Mouse (Mus musculus) fat pad, adult 2 months (tissue): ENCODE measurements at regions not wholly inside any gene's neighbourhood (a gene's known extent, or its start where the extent isn't known, plus 50 kb on each side); places are given as distances from the start of the nearest gene placed in this dataset.

Experiments
- DNase-seq: peaks from one replicate; pipeline ENCODE4 v3.0.0-alpha.2; 2011; ENCODE audit warnings: low read depth, low spot score; ENCODE audit errors: extremely low read depth

DNA sequence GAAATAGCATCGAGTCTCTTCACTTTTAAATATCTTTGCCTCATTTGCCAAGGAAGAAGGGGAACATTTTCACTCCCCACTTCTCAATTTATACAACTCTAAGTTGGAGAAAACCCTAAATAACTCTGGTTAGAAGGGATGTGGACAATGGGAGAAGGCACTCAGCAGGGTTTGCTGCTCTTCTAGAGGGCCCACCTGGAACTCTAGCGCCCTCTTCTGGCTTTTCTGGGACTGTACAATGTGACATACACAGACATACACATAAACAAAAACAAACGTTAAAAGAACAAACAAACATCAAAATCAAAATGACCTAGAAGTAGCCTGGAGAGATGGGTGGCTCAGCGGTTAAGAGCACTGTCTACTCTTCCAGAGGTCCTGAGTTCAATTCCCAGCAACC, 103.0 kb downstream of the Tpra1 start:
- DNase-seq, result no peak

- DNase-seq, result no peak
Observed at GRCm38 (mm10) chr6:89006997-89007396, 104.9 kb downstream of the Tpra1 start.

DNA sequence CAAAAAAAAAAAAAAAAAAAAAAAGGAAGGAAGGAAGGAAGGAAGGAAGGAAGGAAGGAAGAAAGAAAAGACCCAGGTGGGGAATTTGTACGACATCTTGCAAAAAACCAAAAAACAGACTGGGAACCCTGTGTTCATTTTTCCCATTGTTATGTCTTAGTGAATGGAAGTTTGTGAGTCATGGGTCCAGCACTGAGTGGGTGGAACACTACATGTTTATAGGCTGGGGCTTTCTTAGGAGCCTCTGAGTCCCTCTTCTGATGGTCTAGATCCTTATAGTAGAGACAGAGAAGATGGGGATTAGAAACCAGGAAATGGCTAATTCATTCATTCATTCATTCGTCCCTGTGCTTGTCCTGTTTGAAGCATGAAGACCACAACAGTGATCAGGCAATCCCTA, 105.5 kb downstream of the Tpra1 start:
- no peak for DNase-seq

- no peak for DNase-seq
Observed at GRCm38 (mm10) chr6:89008614-89009171, 106.6 kb downstream of the Tpra1 start.

GRCm38 (mm10) chr6:89012998-89013689, 111.1 kb downstream of the Tpra1 start:
- DNase-seq, result no peak

GRCm38 (mm10) chr6:89013690-89014061, 111.6 kb downstream of the Tpra1 start:
- no peak for DNase-seq

DNA sequence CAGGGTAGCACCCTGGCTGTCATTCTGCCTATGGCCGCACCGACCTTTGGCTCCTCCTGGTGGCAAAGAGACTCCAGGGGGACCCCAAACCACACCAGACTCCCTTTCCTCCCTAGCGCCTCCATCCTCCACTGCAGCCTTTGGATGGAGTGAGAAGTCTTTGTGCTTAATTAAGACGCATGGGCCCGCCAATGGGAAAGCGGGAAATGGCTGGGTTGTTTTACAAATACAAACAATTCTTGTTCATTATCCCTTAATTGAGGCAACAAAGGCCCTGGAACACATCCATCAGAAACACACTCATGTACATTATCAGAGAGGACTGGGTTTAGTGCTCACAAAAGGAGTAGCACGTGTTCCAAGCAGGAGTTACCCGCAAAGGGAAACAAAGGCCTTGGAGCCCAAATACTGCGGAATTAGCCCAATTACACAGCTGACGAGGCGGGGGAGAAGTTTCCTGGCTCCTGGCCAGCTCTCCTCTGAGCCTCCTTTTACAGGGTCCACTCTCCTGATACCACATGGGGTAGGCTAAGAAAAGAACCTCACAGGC, 122.1 kb downstream of the Tpra1 start:
- no peak for DNase-seq

DNA sequence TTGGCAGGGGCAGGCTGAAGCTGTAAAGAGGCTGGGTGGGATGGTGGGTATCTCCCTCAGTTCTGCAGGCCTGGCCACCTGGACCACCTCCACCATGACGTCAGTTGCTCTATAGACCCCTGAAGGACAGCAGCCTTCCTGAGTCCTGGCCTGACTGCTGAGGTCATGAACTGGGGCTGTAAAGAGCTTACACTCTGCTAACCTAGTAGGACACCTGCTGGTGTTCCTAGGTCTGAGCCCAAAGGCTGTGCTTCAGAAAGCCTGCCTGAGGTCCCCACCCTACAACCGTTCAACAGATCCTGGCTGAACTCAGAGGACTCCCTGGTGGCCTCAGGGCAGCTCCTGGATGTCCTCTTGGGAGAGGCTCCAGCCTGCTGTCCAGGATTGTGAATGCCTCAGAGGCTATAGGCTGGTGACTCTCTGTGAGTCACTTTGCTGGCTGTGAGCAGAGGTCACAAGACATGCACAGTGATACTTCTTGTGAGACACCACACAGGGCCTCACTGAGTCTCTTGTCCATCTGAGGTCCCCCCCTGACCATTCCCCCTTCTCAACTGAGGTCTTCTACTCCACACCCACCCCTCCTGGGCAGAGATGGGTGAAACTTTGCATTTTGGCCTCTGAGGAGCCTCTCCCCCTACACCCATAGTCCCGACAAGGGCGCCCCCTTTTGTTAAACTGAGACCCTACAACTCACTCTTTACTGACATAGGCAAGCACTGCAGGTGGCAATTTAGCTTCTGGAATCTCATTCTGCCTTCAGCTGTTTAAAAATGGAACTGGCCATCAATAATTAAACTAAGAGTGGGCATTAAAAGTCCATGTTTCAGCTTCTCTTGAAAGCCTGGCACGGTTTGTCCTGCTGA, 131.6 kb downstream of the Tpra1 start:
- DNase-seq, result no peak

DNA sequence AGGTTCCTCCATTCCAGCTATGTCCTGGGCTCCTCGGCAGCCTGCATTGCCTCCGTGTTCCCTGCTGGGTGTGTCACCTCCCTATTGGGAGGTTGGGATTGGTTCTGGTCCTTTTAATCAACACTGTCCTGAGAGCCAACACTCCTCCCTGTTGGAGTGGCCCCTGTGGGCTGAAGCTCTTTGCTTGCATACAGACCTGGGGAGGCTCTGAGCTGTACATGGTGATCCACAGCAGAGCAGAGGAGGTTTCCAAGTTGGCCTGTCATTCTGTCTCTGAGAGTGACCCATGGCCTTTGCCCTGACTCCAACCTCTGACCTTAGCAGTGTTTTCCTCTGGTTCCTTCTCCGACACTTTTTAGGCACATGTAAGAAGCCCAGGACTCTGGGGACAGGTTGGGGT, 132.4 kb downstream of the Tpra1 start:
- no peak for DNase-seq

- no peak for DNase-seq
Observed at GRCm38 (mm10) chr6:89035061-89035835, 133.2 kb downstream of the Tpra1 start.

DNA sequence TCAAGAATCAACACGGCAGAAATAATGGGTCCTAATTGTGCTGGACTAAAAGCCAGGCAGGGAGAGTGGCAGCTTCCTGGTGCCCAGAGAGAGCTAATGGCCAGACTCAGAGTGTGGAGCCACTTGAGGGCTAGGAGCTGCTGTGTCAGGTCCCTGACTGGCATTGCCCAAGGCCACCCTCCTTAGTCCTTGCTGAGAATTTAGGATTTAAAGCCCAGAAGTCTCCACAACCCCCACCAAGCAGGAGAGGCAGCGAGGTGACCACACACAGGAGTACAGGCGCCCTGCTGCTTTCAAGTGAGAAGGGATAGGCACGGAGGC, 133.7 kb downstream of the Tpra1 start:
- DNase-seq, result no peak

- no peak for DNase-seq
Observed at GRCm38 (mm10) chr6:89037392-89037791, 135.3 kb downstream of the Tpra1 start.

DNA sequence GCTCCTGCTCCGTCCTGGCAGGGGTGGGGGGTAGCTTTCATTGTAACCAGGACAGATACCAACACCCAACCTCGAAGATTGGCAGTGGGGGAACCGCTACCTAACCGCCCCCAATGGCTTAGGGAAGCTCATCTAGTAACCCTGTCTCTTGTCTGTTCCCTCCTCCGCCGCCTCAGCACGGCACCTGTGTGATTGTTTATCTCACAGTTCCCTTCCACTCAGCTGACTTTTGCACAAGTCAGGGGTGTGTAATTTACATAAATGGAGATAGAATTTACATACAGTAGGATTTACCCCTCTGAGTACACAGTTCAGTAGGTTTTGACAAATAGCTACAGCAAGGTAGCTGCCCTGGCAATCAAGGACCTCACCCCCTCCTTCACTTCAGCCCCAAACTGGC, 135.8 kb downstream of the Tpra1 start:
- no peak for DNase-seq

DNA sequence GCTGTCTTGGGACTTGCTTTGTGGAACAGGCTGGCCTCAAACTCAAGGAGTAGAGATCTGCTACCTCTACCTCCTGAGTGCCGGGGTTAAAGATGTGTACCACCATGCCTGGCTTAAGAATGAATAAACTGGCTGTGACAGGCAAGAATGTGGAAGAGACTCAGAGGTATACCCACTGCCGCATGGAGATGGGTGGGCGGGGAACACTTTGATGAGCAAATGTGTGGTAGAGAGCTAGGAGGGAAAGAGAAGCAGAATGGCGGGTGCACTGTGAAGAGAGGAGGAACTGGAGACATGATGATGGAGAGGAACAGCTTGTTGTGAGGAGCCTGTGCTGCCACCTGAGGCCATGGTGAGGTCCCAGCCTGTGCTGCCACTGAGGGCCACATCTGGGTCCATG, 138.9 kb downstream of the Tpra1 start:
- no peak for DNase-seq

DNA sequence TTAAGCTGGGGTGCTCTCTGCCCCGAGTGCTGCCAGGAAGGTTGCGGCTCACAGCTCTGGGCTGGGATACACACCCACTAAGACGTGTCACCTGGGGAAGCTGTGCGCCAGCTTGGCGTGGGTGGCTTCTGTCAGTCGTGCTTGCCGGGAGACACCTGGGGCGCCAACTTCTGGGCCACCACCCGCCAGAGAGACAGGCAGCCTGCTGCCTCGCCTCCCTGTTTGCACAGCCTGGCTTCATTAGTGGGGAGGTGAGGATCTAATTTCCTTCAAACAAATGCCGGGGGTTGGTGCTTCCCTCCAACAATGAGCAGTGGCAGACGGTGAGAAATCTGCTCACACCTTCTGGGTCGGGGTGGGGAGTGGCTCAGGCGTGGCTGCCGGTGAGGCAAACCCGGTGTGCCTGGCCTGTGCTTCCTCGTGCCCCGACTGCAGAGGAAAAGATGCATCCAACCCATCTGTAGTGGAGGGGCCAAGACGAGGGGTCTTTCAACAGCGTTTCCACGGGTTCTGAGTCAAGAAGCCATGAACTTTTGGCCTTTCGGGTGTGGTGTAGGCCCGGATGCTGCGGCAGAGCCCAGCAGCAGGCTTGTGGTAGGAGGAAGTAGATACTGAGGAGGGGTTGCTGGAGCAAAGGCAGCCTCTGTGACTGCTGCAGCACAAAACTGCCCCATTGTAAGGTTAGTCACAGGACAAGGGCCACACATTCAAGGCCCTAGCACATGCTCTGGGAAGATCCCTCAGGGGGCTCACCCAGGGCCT, 140.6 kb downstream of the Tpra1 start:
- no peak for DNase-seq

GRCm38 (mm10) chr6:89045436-89045966, 143.4 kb downstream of the Tpra1 start:
- DNase-seq, result no peak

GRCm38 (mm10) chr6:89046476-89046875, 144.4 kb downstream of the Tpra1 start:
- DNase-seq, result no peak

- DNase-seq, result no peak
Observed at GRCm38 (mm10) chr6:89047629-89048332, 145.7 kb downstream of the Tpra1 start.

DNA sequence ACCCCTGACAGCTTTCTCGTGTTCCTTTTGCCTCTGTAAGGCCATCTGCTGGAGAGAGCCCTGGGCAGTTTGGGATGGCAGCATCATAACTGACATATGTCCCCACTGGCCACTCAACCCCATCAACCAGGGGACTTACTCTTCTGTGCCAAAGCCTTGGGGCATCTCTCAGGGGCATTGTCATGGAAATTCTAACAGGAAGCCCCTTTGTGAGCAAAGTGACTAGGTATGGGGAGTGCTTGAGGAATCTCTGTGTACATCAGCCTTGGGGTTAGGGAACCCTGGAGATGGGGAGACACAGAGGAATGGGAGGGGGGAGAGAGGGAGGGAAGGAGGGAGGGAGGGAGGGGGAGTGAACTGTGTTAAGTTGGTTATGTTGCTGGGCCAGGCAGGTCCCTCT, 147.2 kb downstream of the Tpra1 start:
- no peak for DNase-seq
